ENCODE assay signal across 23 mouse cellular contexts in genomic region chr15:102992206-102992605, GRCm38 (mm10). TPM values are rescaled to one million over a fixed set of nuclear protein-coding genes. Genes with fewer than 3 reads are reported as not detected.
DNase-seq lines count a peak whose midpoint lies in the region; ATAC-seq lines count a peak whose summit lies in the region.
"Had no signal": no experiment of that assay in that cellular context is flagged by ENCODE, and none has a peak within 500 bp of the region (broad histone marks: within the 10 kb centered on the region; RNA-seq: fewer than 3 reads in every experiment).

No protein-coding gene starts in this region.

- no peaks in the 10 kb centered on the region for H3K36me3 ChIP-seq in kidney, embryonic 14.5 days (ENCODE audit: control insufficient read depth, insufficient read depth, low read length)
- no peaks in the 10 kb centered on the region for H3K36me3 ChIP-seq in intestine, embryonic 15.5 days
- no peaks in the 10 kb centered on the region for H3K36me3 ChIP-seq in neural tube, embryonic 14.5 days (ENCODE audit: control insufficient read depth, insufficient read depth, low read length)
- no peaks in the 10 kb centered on the region for H3K36me3 ChIP-seq in liver, embryonic 12.5 days
- H3K36me3 ChIP-seq: forebrain, embryonic 12.5 days; heart, embryonic 15.5 days; liver, embryonic 13.5 days had no signal

- peak overlapping the region; percentile 88 for H3K9ac ChIP-seq in kidney, embryonic 14.5 days (ENCODE audit: low read depth, low read length)
- 0 out of 2 replicates have a peak overlapping the region, but pooled peaks have one; percentile 44 for H3K9ac ChIP-seq in intestine, embryonic 15.5 days
- H3K9ac ChIP-seq in neural tube, embryonic 14.5 days (replicated peaks; ENCODE audit: low read depth, low read length) = peak overlapping the region; percentile 90
- no peak overlapping the region for H3K9ac ChIP-seq in liver, embryonic 12.5 days
- H3K9ac ChIP-seq: forebrain, embryonic 12.5 days; heart, embryonic 15.5 days; liver, embryonic 13.5 days had no signal

- H3K4me2 ChIP-seq in kidney, embryonic 14.5 days (replicated peaks; ENCODE audit: low read depth, low read length) = peak overlapping the region; percentile 73
- H3K4me2 ChIP-seq in intestine, embryonic 15.5 days (replicated peaks) = peak overlapping the region; percentile 58
- H3K4me2 ChIP-seq in neural tube, embryonic 14.5 days (ENCODE audit: low read depth, low read length) = peak overlapping the region; percentile 92
- H3K4me2 ChIP-seq in liver, embryonic 12.5 days = no peak overlapping the region
- H3K4me2 ChIP-seq: forebrain, embryonic 12.5 days; heart, embryonic 15.5 days; liver, embryonic 13.5 days had no signal

- H3K4me3 ChIP-seq in kidney, embryonic 14.5 days (ENCODE audit: low read length) = peak overlapping the region; percentile 64
- H3K4me3 ChIP-seq in intestine, embryonic 15.5 days (replicated peaks) = peak overlapping the region; percentile 34
- peak overlapping the region; percentile 57 for H3K4me3 ChIP-seq in neural tube, embryonic 14.5 days (ENCODE audit: low read depth, low read length)
- no peak overlapping the region for H3K4me3 ChIP-seq in liver, embryonic 12.5 days
- H3K4me3 ChIP-seq: forebrain, embryonic 12.5 days; heart, embryonic 15.5 days; liver, embryonic 13.5 days; megakaryocyte, embryonic 14.5 days had no signal

- 2% methylated on average over 11 of the region's 11 CpGs for WGBS in kidney, embryonic 14.5 days
- 10% methylated on average over 11 of the region's 11 CpGs for WGBS in intestine, embryonic 15.5 days
- WGBS in neural tube, embryonic 14.5 days = 3% methylated on average over 11 of the region's 11 CpGs
- 3% methylated on average over 11 of the region's 11 CpGs for WGBS in liver, embryonic 12.5 days (ENCODE audit: insufficient replicate concordance)

- peaks cover 60% of the 10 kb centered on the region for H3K4me1 ChIP-seq in kidney, embryonic 14.5 days (ENCODE audit: control insufficient read depth, insufficient read depth, low read length)
- H3K4me1 ChIP-seq in intestine, embryonic 15.5 days (replicated peaks) = no peaks in the 10 kb centered on the region
- H3K4me1 ChIP-seq in neural tube, embryonic 14.5 days (ENCODE audit: control insufficient read depth, insufficient read depth, low read length) = peaks cover 70% of the 10 kb centered on the region
- H3K4me1 ChIP-seq in liver, embryonic 12.5 days = 0 out of 2 replicates have a peak, but pooled peaks cover 4% of the 10 kb centered on the region
- H3K4me1 ChIP-seq: forebrain, embryonic 12.5 days; liver, embryonic 13.5 days had no signal

- peak; percentile 43 to 82 for DNase-seq in adrenal gland, adult (ENCODE audit: inconsistent age in 2 of 2, low spot score in 1 of 2)
- no peak for DNase-seq in adrenal gland, postnatal 25 days
- no peak for DNase-seq in kidney, adult 8-10 months
- DNase-seq in spleen, postnatal 14 days (ENCODE audit: low spot score in 2 of 2) = no peak
- DNase-seq: cerebellum, adult 18-20 months; kidney, postnatal 25 days; liver, embryonic 13.5 days; right cerebral cortex, postnatal 14 days had no signal

- peak overlapping the region; percentile 91 for H3K27ac ChIP-seq in kidney, embryonic 14.5 days (ENCODE audit: low read depth, low read length)
- no peak overlapping the region for H3K27ac ChIP-seq in intestine, embryonic 15.5 days
- peak overlapping the region; percentile 95 for H3K27ac ChIP-seq in neural tube, embryonic 14.5 days (ENCODE audit: low read depth, low read length)
- no peak overlapping the region for H3K27ac ChIP-seq in liver, embryonic 12.5 days
- H3K27ac ChIP-seq: forebrain, embryonic 12.5 days; heart, embryonic 15.5 days; liver, embryonic 13.5 days had no signal

- peaks cover 24% of the 10 kb centered on the region for H3K27me3 ChIP-seq in kidney, embryonic 14.5 days (ENCODE audit: control insufficient read depth, insufficient read depth, low read length)
- peaks cover 82% of the 10 kb centered on the region for H3K27me3 ChIP-seq in intestine, embryonic 15.5 days (replicated peaks)
- no peaks in the 10 kb centered on the region for H3K27me3 ChIP-seq in neural tube, embryonic 14.5 days (ENCODE audit: control insufficient read depth, insufficient read depth, low read length)
- H3K27me3 ChIP-seq in liver, embryonic 12.5 days (replicated peaks) = peaks cover 99% of the 10 kb centered on the region

- no peaks in the 10 kb centered on the region for H3K9me3 ChIP-seq in kidney, embryonic 14.5 days (ENCODE audit: control insufficient read depth, low read length)
- H3K9me3 ChIP-seq in intestine, embryonic 15.5 days = no peaks in the 10 kb centered on the region
- H3K9me3 ChIP-seq in neural tube, embryonic 14.5 days (ENCODE audit: control insufficient read depth, low read length) = no peaks in the 10 kb centered on the region
- H3K9me3 ChIP-seq in liver, embryonic 12.5 days (replicated peaks) = no peaks in the 10 kb centered on the region
- H3K9me3 ChIP-seq: forebrain, embryonic 12.5 days; heart, embryonic 15.5 days; liver, embryonic 13.5 days; megakaryocyte, embryonic 14.5 days had no signal

- ATAC-seq in kidney, embryonic 14.5 days (ENCODE audit: low FRiP score, low TSS enrichment) = no peak
- ATAC-seq in intestine, embryonic 15.5 days = no peak
- ATAC-seq in neural tube, embryonic 14.5 days (ENCODE audit: low read depth) = no peak
- no peak for ATAC-seq in liver, embryonic 12.5 days
- ATAC-seq: lung, postnatal 0 days had no signal

RNA-seq across cellular contexts. Expression of gene Hoxc8, which starts 1.8 kb away (rescaled TPM):
- total RNA-seq in adrenal gland, postnatal 25 days (2021) = 21.5 and 26.7 TPM in 2 replicates
- polyA plus RNA-seq in kidney, embryonic 14.5 days (2014; fragmentation: Nextera tagmentation; extraction: Ambion mirVana) = 12.6 and 13.8 TPM in 2 replicates
- polyA plus RNA-seq in intestine, embryonic 15.5 days (2015; fragmentation: Nextera tagmentation; extraction: Ambion mirVana) = 6.2 and 7.0 TPM in 2 replicates
- polyA plus RNA-seq in neural tube, embryonic 14.5 days (2014; fragmentation: Nextera tagmentation; extraction: Ambion mirVana) = 50.1 and 136 TPM in 2 replicates
- polyA plus RNA-seq in liver, embryonic 12.5 days (2016; fragmentation: Nextera tagmentation; extraction: Ambion mirVana) = 0.08 and 0.22 TPM in 2 replicates
- total RNA-seq: common myeloid progenitor, adult 5-6 weeks; granulocyte monocyte progenitor cell, adult 5-6 weeks; layer of hippocampus, postnatal 10 days; left cerebral cortex, postnatal 10 days had no signal
- polyA plus RNA-seq: brain, embryonic 14.5 days; embryonic facial prominence, embryonic 14.5 days; forebrain, embryonic 12.5 days; heart, embryonic 15.5 days; hindbrain, embryonic 11.5 days; lung, postnatal 0 days had no signal

RNA-seq across cellular contexts. Expression of gene Hoxc6, which starts 5.9 kb away (rescaled TPM):
- 59.4 and 68.1 TPM in 2 replicates for total RNA-seq in adrenal gland, postnatal 25 days (2021)
- polyA plus RNA-seq in kidney, embryonic 14.5 days (2014; fragmentation: Nextera tagmentation; extraction: Ambion mirVana) = 12.3 and 16.1 TPM in 2 replicates
- 5.7 and 6.1 TPM in 2 replicates for polyA plus RNA-seq in intestine, embryonic 15.5 days (2015; fragmentation: Nextera tagmentation; extraction: Ambion mirVana)
- 23.0 and 38.7 TPM in 2 replicates for polyA plus RNA-seq in neural tube, embryonic 14.5 days (2014; fragmentation: Nextera tagmentation; extraction: Ambion mirVana)
- 0.17 and 0.19 TPM in 2 replicates for polyA plus RNA-seq in liver, embryonic 12.5 days (2016; fragmentation: Nextera tagmentation; extraction: Ambion mirVana)
- total RNA-seq: common myeloid progenitor, adult 5-6 weeks; granulocyte monocyte progenitor cell, adult 5-6 weeks; layer of hippocampus, postnatal 10 days; left cerebral cortex, postnatal 10 days had no signal
- polyA plus RNA-seq: forebrain, embryonic 12.5 days; lung, postnatal 0 days had no signal

RNA-seq across cellular contexts. Expression of gene Hoxc9, which starts 16.0 kb away (rescaled TPM):
- total RNA-seq in adrenal gland, postnatal 25 days (2021) = 0.85 and 1.5 TPM in 2 replicates
- 10.3 and 10.7 TPM in 2 replicates for polyA plus RNA-seq in kidney, embryonic 14.5 days (2014; fragmentation: Nextera tagmentation; extraction: Ambion mirVana)
- 1.3 and 1.4 TPM in 2 replicates for polyA plus RNA-seq in intestine, embryonic 15.5 days (2015; fragmentation: Nextera tagmentation; extraction: Ambion mirVana)
- 46.9 and 49.8 TPM in 2 replicates for polyA plus RNA-seq in neural tube, embryonic 14.5 days (2014; fragmentation: Nextera tagmentation; extraction: Ambion mirVana)
- polyA plus RNA-seq in liver, embryonic 12.5 days (2016; fragmentation: Nextera tagmentation; extraction: Ambion mirVana) = 0.07 TPM in 1 of 2 replicates, not detected in the other
- total RNA-seq: common myeloid progenitor, adult 5-6 weeks; granulocyte monocyte progenitor cell, adult 5-6 weeks; layer of hippocampus, postnatal 10 days; left cerebral cortex, postnatal 10 days had no signal
- polyA plus RNA-seq: brain, embryonic 14.5 days; embryonic facial prominence, embryonic 14.5 days; forebrain, embryonic 12.5 days; heart, embryonic 15.5 days; hindbrain, embryonic 11.5 days; liver, embryonic 13.5 days; lung, postnatal 0 days had no signal

RNA-seq across cellular contexts. Expression of gene Hoxc5, which starts 25.0 kb away (rescaled TPM):
- 7.6 and 9.0 TPM in 2 replicates for total RNA-seq in adrenal gland, postnatal 25 days (2021)
- 5.1 and 5.8 TPM in 2 replicates for polyA plus RNA-seq in kidney, embryonic 14.5 days (2014; fragmentation: Nextera tagmentation; extraction: Ambion mirVana)
- 7.7 and 10.1 TPM in 2 replicates for polyA plus RNA-seq in intestine, embryonic 15.5 days (2015; fragmentation: Nextera tagmentation; extraction: Ambion mirVana)
- 3.6 and 10.2 TPM in 2 replicates for polyA plus RNA-seq in neural tube, embryonic 14.5 days (2014; fragmentation: Nextera tagmentation; extraction: Ambion mirVana)
- 0.92 and 1.2 TPM in 2 replicates for polyA plus RNA-seq in liver, embryonic 12.5 days (2016; fragmentation: Nextera tagmentation; extraction: Ambion mirVana)
- total RNA-seq: common myeloid progenitor, adult 5-6 weeks; granulocyte monocyte progenitor cell, adult 5-6 weeks; layer of hippocampus, postnatal 10 days; left cerebral cortex, postnatal 10 days had no signal
- polyA plus RNA-seq: forebrain, embryonic 12.5 days; lung, postnatal 0 days had no signal

RNA-seq across cellular contexts. Expression of gene Hoxc10, which starts 25.6 kb away (rescaled TPM):
- total RNA-seq in adrenal gland, postnatal 25 days (2021) = 0.36 and 0.48 TPM in 2 replicates
- polyA plus RNA-seq in kidney, embryonic 14.5 days (2014; fragmentation: Nextera tagmentation; extraction: Ambion mirVana) = 62.9 and 64.5 TPM in 2 replicates
- 1.9 and 2.6 TPM in 2 replicates for polyA plus RNA-seq in intestine, embryonic 15.5 days (2015; fragmentation: Nextera tagmentation; extraction: Ambion mirVana)
- 46.1 and 94.7 TPM in 2 replicates for polyA plus RNA-seq in neural tube, embryonic 14.5 days (2014; fragmentation: Nextera tagmentation; extraction: Ambion mirVana)
- not detected in 2 replicates for polyA plus RNA-seq in liver, embryonic 12.5 days (2016; fragmentation: Nextera tagmentation; extraction: Ambion mirVana)
- total RNA-seq: common myeloid progenitor, adult 5-6 weeks; granulocyte monocyte progenitor cell, adult 5-6 weeks; layer of hippocampus, postnatal 10 days; left cerebral cortex, postnatal 10 days had no signal
- polyA plus RNA-seq: brain, embryonic 14.5 days; embryonic facial prominence, embryonic 14.5 days; forebrain, embryonic 12.5 days; heart, embryonic 15.5 days; hindbrain, embryonic 11.5 days; liver, embryonic 13.5 days; lung, postnatal 0 days had no signal

Comparison
In these comparisons a context has a peak if more than half of its experiments do, and no peak if none do; other contexts are left out.
1. DNase-seq: peak in adrenal gland, adult (2 of 2); none in adrenal gland, postnatal 25 days (single experiment), kidney, adult 8-10 months (0 of 2) and spleen, postnatal 14 days (0 of 2).
2. H3K27ac ChIP-seq: peak in kidney, embryonic 14.5 days (single experiment) and neural tube, embryonic 14.5 days (single experiment); none in intestine, embryonic 15.5 days (single experiment) and liver, embryonic 12.5 days (single experiment).